ENCODE assay signal across 10 mouse cellular contexts in genomic region chr17:47545861-47546331, GRCm38 (mm10). TPM values are rescaled to one million over a fixed set of nuclear protein-coding genes. Genes with fewer than 3 reads are reported as not detected.
A peak's percentile ranks its signal among the peaks of the same experiment; 100 is the strongest.
DNase-seq lines count a peak whose midpoint lies in the region; ATAC-seq lines count a peak whose summit lies in the region.
"Had no signal": no experiment of that assay in that cellular context is flagged by ENCODE, and none has a peak within 500 bp of the region (broad histone marks: within the 10 kb centered on the region; RNA-seq: fewer than 3 reads in every experiment).

No protein-coding gene starts in this region.

- no peaks in the 10 kb centered on the region for H3K36me3 ChIP-seq in lung, embryonic 16.5 days (ENCODE audit: control insufficient read depth, insufficient read depth, low read length)
- no peaks in the 10 kb centered on the region for H3K36me3 ChIP-seq in intestine, embryonic 16.5 days (ENCODE audit: control insufficient read depth, insufficient read depth, low read length)
- H3K36me3 ChIP-seq: forebrain, embryonic 10.5 days had no signal

- no peak overlapping the region for H3K27ac ChIP-seq in lung, embryonic 16.5 days (ENCODE audit: low read length)
- H3K27ac ChIP-seq in intestine, embryonic 16.5 days (ENCODE audit: low read length): peak overlapping the region; percentile 51; the same call in 1 of the 2 replicates
- H3K27ac ChIP-seq: forebrain, embryonic 10.5 days had no signal

- DNase-seq in lung, postnatal 25 days (ENCODE audit: low spot score): no peak
- peak; percentile 79 for DNase-seq in adrenal gland, postnatal 14 days
- DNase-seq in right cerebral cortex, adult 2 months (ENCODE audit: low spot score in 2 of 2): peak; percentile 11 to 22
- DNase-seq in spleen, adult 18-20 months: no peak
- no peak for DNase-seq in thymus, postnatal 36 days
- DNase-seq: cerebellum, adult 18-20 months had no signal

- 64% methylated on average over 17 of the region's 17 CpGs for WGBS in lung, embryonic 16.5 days
- 66% methylated on average over 17 of the region's 17 CpGs for WGBS in intestine, embryonic 16.5 days

- H3K4me2 ChIP-seq in lung, embryonic 16.5 days (ENCODE audit: low read depth, low read length): peak overlapping the region; percentile 41
- H3K4me2 ChIP-seq in intestine, embryonic 16.5 days (ENCODE audit: low read depth, low read length): peak overlapping the region; percentile 11; the same call in 1 of the 2 replicates

- H3K9ac ChIP-seq in lung, embryonic 16.5 days (ENCODE audit: low read length): peak overlapping the region; percentile 40; the same call in 1 of the 2 replicates
- H3K9ac ChIP-seq in intestine, embryonic 16.5 days (ENCODE audit: low read depth, low read length): peak overlapping the region; percentile 25; the same call in 1 of the 2 replicates

- H3K4me3 ChIP-seq in lung, embryonic 16.5 days (ENCODE audit: low read length): no peak overlapping the region; the same call in 1 of the 2 replicates
- no peak overlapping the region for H3K4me3 ChIP-seq in intestine, embryonic 16.5 days (ENCODE audit: low read length)
- H3K4me3 ChIP-seq: forebrain, embryonic 10.5 days had no signal

- H3K9me3 ChIP-seq in lung, embryonic 16.5 days (ENCODE audit: control insufficient read depth, low read length): no peaks in the 10 kb centered on the region
- no peaks in the 10 kb centered on the region for H3K9me3 ChIP-seq in intestine, embryonic 16.5 days (ENCODE audit: control insufficient read depth, low read length)
- H3K9me3 ChIP-seq: forebrain, embryonic 10.5 days had no signal

- ATAC-seq in lung, embryonic 16.5 days (ENCODE audit: low read depth): peak; percentile 23; the same call in 1 of the 2 replicates
- ATAC-seq in intestine, embryonic 16.5 days: no peak
- no peak for ATAC-seq in cerebellum, adult (ENCODE audit: insufficient number of reproducible peaks, low FRiP score, low TSS enrichment)

- H3K4me1 ChIP-seq in lung, embryonic 16.5 days (replicated peaks; ENCODE audit: control insufficient read depth, insufficient read depth, low read length): peaks cover 6% of the 10 kb centered on the region; the same call in 1 of the 2 replicates
- H3K4me1 ChIP-seq in intestine, embryonic 16.5 days (ENCODE audit: control insufficient read depth, insufficient read depth, low read length): peaks cover 6% of the 10 kb centered on the region; the same call in 1 of the 2 replicates

- no peaks in the 10 kb centered on the region for H3K27me3 ChIP-seq in lung, embryonic 16.5 days (ENCODE audit: control insufficient read depth, insufficient read depth, low read depth, low read length)
- no peaks in the 10 kb centered on the region for H3K27me3 ChIP-seq in intestine, embryonic 16.5 days (replicated peaks; ENCODE audit: control insufficient read depth, insufficient read depth, low read length)

RNA-seq across cellular contexts. Expression of gene Ccnd3, which starts 41.0 kb away (rescaled TPM):
- polyA plus RNA-seq in lung, embryonic 16.5 days (2015; fragmentation: Nextera tagmentation; extraction: Ambion mirVana): 258 and 277 TPM in 2 replicates
- 228 and 248 TPM in 2 replicates for total RNA-seq in adrenal gland, postnatal 14 days (2021)
- 371 and 393 TPM in 2 replicates for polyA plus RNA-seq in intestine, embryonic 16.5 days (2015; fragmentation: Nextera tagmentation; extraction: Ambion mirVana)

RNA-seq across cellular contexts. Expression of gene Taf8, which starts 43.8 kb away (rescaled TPM):
- polyA plus RNA-seq in lung, embryonic 16.5 days (2015; fragmentation: Nextera tagmentation; extraction: Ambion mirVana): 30.5 and 30.9 TPM in 2 replicates
- total RNA-seq in adrenal gland, postnatal 14 days (2021): 22.9 and 23.9 TPM in 2 replicates
- 19.1 and 20.4 TPM in 2 replicates for polyA plus RNA-seq in intestine, embryonic 16.5 days (2015; fragmentation: Nextera tagmentation; extraction: Ambion mirVana)

Comparison
In these comparisons a context has a peak if more than half of its experiments do, and no peak if none do; other contexts are left out.
1. DNase-seq: peak in adrenal gland, postnatal 14 days (single experiment) and right cerebral cortex, adult 2 months (2 of 2); none in lung, postnatal 25 days (single experiment), spleen, adult 18-20 months (0 of 2) and thymus, postnatal 36 days (0 of 2).